Comparison of ENCODE assay signal across 8 mouse cellular contexts in genomic region chr7:110946731-110947130, GRCm38 (mm10). TPM values are rescaled to one million over a fixed set of nuclear protein-coding genes. Genes with fewer than 3 reads are reported as not detected.
DNase-seq lines count a peak whose midpoint lies in the region; ATAC-seq and TF ChIP-seq lines count a peak whose summit lies in the region.

No protein-coding gene starts in this region.

- DNase-seq in kidney, adult 9 months = peak; percentile 35
- no peak for DNase-seq in kidney, postnatal 4 days
- DNase-seq in CH12.LX (ENCODE audit: extremely low read depth) = peak; percentile 72
- peak; percentile 63 for DNase-seq in c-Kit-negative CD71-positive TER-119-positive erythroid progenitor cells, embryonic 14.5 days (ENCODE audit: low read depth, low spot score)
- no peak for DNase-seq in ovary, postnatal 10 days (ENCODE audit: low spot score)
- DNase-seq in hindbrain, embryonic 10.5 days (ENCODE audit: low spot score) = no peak
- DNase-seq in left cerebral cortex, postnatal 25 days (ENCODE audit: low spot score in 2 of 2) = no peak

- peak; percentile 68; the same call in 1 of the 2 replicates for ATAC-seq in megakaryocyte-erythroid progenitor cell, adult 5-6 weeks (replicated peaks; ENCODE audit: low FRiP score, low TSS enrichment, poor library complexity, severe bottlenecking)

- intact Hi-C loops in left cerebral cortex, postnatal 25 days (cut with DNase I) = no loop called here

- peak; percentile 62 for TF ChIP-seq RAD21 in CH12.LX (IDR thresholded peaks at IDR 0.05; ENCODE audit: low read depth, low read length)

- dilution Hi-C loops in CH12.LX (cut with MboI; ENCODE audit: extremely low pct_ligation_motif_present, extremely low pct_unique_long_range_greater_than_20kb, low sequenced_read_pairs) = no loop called here

- H3K9me3 ChIP-seq in CH12.LX (replicated peaks; ENCODE audit: low read length) = no peaks in the 10 kb centered on the region
- no peaks in the 10 kb centered on the region for H3K9me3 ChIP-seq in hindbrain, embryonic 10.5 days

- no peaks in the 10 kb centered on the region for H3K79me2 ChIP-seq in CH12.LX (replicated peaks; ENCODE audit: control insufficient read depth, extremely low read depth, insufficient read depth, poor library complexity, severe bottlenecking)

- no peak overlapping the region for H3K9ac ChIP-seq in CH12.LX (ENCODE audit: insufficient read depth, low read depth)

- no peak for TF ChIP-seq POLR2A in CH12.LX (IDR thresholded peaks at IDR 0.05; ENCODE audit: low read depth, low read length)

- TF ChIP-seq CTCF in CH12.LX (conservative IDR thresholded peaks at IDR 0.05 in 1 of 2, IDR thresholded peaks at IDR 0.05 in 1 of 2; ENCODE audit: low read depth in 2 of 2, low read length in 2 of 2) = peak in 1 of 2 experiments; percentile 78; a peak in 3 of 4 replicates

- no peaks in the 10 kb centered on the region for H3K36me3 ChIP-seq in CH12.LX (replicated peaks in 1 of 2; ENCODE audit: control insufficient read depth in 1 of 2, insufficient read depth in 1 of 2, low read length in 1 of 2)
- H3K36me3 ChIP-seq in hindbrain, embryonic 10.5 days = no peaks in the 10 kb centered on the region

- peaks cover 3% of the 10 kb centered on the region for H3K27me3 ChIP-seq in CH12.LX (replicated peaks)
- no peaks in the 10 kb centered on the region for H3K27me3 ChIP-seq in hindbrain, embryonic 10.5 days (ENCODE audit: insufficient read depth, poor library complexity, severe bottlenecking)

- H3K4me3 ChIP-seq in CH12.LX (replicated peaks in 1 of 3; ENCODE audit: low read depth in 2 of 3, low read length in 2 of 3, poor library complexity in 1 of 3) = no peak overlapping the region
- no peak overlapping the region for H3K4me3 ChIP-seq in hindbrain, embryonic 10.5 days

- H3K4me2 ChIP-seq in CH12.LX (ENCODE audit: insufficient read depth, low read depth, poor library complexity, severe bottlenecking) = peak overlapping the region; percentile 21; the same call in 1 of the 2 replicates

- H3K4me1 ChIP-seq in CH12.LX (ENCODE audit: control insufficient read depth in 1 of 2, insufficient read depth in 2 of 2) = peaks cover 2 to 5% of the 10 kb centered on the region in 2 experiments; a peak in 3 of 4 replicates
- H3K4me1 ChIP-seq in hindbrain, embryonic 10.5 days (replicated peaks) = peaks cover 12% of the 10 kb centered on the region

- no peak overlapping the region for H3K27ac ChIP-seq in CH12.LX (ENCODE audit: insufficient read depth, low read depth)
- no peak overlapping the region for H3K27ac ChIP-seq in hindbrain, embryonic 10.5 days

- in situ Hi-C loops in CH12.LX (cut with MboI; ENCODE audit: low pct_ligation_motif_present, low pct_unique_long_range_greater_than_20kb, low sequenced_read_pairs) = loop anchor here (10.0 kb wide), 1 partner anchor 222 kb away; no protein-coding TSS in a partner anchor

- TF ChIP-seq EP300 in CH12.LX (IDR thresholded peaks at IDR 0.05; ENCODE audit: low read length) = no peak

- 79% methylated on average over 6 of the region's 6 CpGs for WGBS in hindbrain, embryonic 10.5 days

TF ChIP-seq in CH12.LX, 34 proteins besides CTCF, POLR2A, EP300 and RAD21:
- TF ChIP-seq JUND (conservative IDR thresholded peaks at IDR 0.05; ENCODE audit: low read depth, low read length) (peak; percentile 45; the same call in 1 of the 2 replicates), SMC3 (IDR thresholded peaks at IDR 0.05; ENCODE audit: low read depth, low read length) (peak; percentile 63), RCOR1 (conservative IDR thresholded peaks at IDR 0.05; ENCODE audit: low read depth, low read length) (no peak), ETS1 (conservative IDR thresholded peaks at IDR 0.05; ENCODE audit: low read depth, low read length) (no peak)
TF ChIP-seq in CH12.LX: peak in this region for 2.

RNA-seq across cellular contexts. Expression of gene Mrvi1, which starts 35.5 kb away (rescaled TPM):
- total RNA-seq in CH12.LX (2012; rRNA removed) (not detected in 2 replicates), CH12.LX (2014; rRNA removed) (not detected in 2 replicates)
- polyA plus RNA-seq in CH12.LX (2012; ENCODE audit: insufficient read length, low read depth) = 0.11 TPM in 1 of 2 replicates, not detected in the other
- total RNA-seq in megakaryocyte-erythroid progenitor cell, adult 5-6 weeks (2014; fragmentation: Nextera tagmentation) = 0.98 and 1.0 TPM in 2 replicates
- 0.69 TPM in 1 of 2 replicates, not detected in the other for total RNA-seq in megakaryocyte-erythroid progenitor cell, adult 5-6 weeks (2017)
- 0.93 and 1.3 TPM in 2 replicates for polyA plus RNA-seq in hindbrain, embryonic 10.5 days (2016; fragmentation: Nextera tagmentation; extraction: Ambion mirVana)
- 1 to 10 TPM; 2.3 to 3.1 TPM for total RNA-seq in left cerebral cortex, postnatal 25 days (2021)

Comparison
In these comparisons a context has a peak if more than half of its experiments do, and no peak if none do; other contexts are left out.
1. DNase-seq: peak in kidney, adult 9 months (single experiment), CH12.LX (single experiment) and c-Kit-negative CD71-positive TER-119-positive erythroid progenitor cells, embryonic 14.5 days (single experiment); none in kidney, postnatal 4 days (0 of 2), ovary, postnatal 10 days (single experiment), hindbrain, embryonic 10.5 days (single experiment) and left cerebral cortex, postnatal 25 days (0 of 2).